Mouse (Mus musculus): ENCODE results near the gene Fam71b. TPM values are rescaled to one million over a fixed set of nuclear protein-coding genes. Genes with fewer than 3 reads are reported as not detected.

Fam71b gene
- not detected for polyA plus RNA-seq (2014; fragmentation: Illumina TruSeq; extraction: RNeasy Lipid Tissue Mini Kit (QIAGEN cat#74804); ENCODE audit: low replicate concordance)

DNA sequence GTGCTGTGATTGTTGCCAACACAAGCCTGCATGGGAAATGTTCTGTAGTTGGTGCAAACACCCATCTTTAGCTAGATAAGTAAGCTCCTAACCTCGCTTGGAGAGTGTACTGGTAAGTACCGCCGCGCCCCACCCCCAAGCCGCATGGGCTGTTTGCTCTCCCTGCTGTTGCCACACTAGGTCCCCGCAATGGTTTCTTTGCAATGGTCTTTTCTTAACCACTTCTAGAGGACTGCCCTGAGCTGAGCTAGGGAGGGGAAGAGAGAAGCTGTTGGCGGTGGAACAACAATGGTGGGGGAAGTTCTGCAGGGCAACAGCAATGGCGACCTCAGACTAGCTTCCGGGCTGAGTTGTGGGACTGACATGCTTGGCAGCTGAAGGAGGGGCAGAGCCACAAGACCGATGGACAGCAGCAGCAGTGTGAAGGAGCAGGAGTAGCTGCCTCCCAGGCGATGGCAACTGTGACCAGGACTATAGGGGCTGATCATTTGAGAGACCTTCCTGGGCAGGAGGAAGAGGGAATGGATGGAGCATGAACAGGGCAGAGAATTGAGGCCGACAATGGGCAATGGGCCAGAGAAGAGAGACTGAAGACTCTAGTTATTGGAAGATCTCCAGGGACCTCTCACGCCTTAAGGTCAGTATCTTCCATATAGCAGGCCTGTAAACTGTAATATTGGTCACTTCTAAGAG lies at the start of gene Fam71b:
TSS of gene Fam71b (plus strand) at position 393 of the 693 bp plus-strand sequence.

DNA sequence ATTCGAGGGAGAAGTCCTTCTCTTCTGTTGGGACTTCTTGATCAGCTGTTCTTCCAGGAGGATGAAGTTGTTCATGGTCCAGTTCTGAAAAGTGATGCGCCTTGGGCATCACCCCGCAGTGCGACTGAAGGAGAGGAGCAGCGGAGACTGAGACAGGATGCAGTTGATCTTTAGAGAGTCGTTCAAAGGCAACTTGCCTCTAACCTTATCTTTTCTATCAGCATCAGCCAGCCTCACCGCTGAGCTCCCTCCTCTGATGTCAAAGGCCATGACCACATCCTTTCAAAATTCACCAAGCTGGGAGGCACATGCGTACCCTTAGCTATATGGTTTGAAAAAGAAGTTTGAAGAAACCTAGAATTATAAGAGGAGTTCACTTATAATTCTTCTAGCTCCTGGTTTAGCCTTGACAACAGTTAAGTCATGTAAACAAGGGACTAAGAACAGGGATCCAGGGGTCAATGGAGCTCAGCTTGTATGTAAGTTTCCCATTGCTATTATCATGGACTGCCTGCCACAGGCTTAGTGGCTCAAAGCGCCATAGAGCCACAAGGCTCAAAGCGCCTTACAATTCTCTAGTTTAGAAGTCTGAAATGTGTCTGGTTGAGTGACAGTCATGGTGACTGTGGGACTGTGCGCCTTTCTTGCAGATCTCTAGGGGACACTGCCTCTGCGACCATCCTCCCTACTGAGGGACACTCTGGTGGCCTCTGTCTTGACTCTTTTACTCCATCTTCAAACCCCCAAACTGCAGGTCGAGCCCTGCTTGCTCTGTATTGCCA lies 6.8 kb upstream of the Fam71b start, which contains the start of gene Itk:
TSS of gene Itk (minus strand) at position 180 of the 782 bp plus-strand sequence.

DNA sequence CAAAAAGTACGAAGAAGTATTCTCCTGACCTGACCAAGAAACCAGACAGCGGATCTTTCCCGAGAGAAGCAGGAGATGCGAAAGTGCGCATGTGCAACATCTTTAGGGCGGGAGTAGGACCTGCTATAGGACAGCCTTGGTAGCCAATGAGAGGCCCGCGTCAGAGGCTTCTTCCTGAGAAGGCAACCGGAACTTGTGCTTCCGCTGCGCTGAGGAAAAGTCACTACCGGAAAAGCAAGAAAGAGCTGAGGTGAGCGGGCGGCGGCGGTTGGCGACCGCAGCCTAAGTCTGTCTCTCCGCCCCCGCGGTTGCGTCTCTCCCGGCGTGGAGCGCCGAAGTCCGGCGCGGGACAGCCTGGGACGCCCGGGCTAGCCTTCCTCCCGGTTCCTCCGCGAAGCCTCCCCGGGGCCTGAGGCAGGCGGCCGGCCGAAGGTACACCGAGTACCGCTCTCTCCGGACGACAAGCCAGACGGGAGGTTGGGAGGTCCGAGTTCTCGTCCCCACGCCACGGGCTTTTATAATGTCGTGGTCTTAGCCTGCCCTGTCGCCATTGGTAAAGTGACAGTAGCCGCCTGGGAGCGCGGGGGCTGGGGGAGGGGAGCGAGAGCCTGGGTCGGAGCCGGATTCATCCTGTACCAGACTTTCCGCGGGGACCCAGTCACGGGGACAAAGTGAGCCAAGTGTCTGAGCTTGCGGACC lies 40.5 kb downstream of the Fam71b start, which contains the start of gene Med7:
TSS of gene Med7 (plus strand) at position 166 of the 699 bp plus-strand sequence.

DNA sequence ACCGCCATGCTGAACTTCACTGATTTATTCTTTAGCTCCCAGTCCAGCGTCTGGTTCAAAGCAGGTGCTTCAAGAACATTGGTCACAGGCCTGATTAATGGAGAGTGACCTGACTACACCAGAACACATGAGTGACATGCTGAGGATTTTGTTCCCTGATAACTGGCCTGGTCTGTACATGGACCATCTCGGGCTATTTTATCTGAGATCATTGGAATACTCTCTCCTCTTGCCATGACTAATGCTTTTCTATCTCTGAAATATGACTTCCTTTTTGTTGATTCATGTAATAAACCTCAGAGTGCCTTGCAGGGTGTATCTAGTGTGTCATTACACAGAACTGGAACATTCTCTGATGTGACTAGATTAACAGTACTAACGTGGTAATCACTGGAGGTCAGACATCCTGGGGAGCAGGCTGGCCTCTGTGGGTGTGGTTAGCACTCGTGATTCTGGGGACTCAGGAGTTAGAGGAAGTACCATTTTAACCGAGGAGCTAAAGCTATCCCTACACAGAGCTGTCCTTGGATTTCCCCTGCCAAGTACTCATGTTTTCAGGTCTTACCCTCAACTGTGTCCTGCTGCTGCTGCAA lies 58.2 kb downstream of the Fam71b start, which contains the start of gene Havcr2:
TSS of gene Havcr2 (plus strand) at position 483 of the 593 bp plus-strand sequence.

Other genes with a start within 250 kb of the Fam71b start
- 0.19 TPM for gene Nipal4, start 230.1 kb upstream of the Fam71b start, polyA plus RNA-seq (2014; fragmentation: Illumina TruSeq; extraction: RNeasy Lipid Tissue Mini Kit (QIAGEN cat#74804); ENCODE audit: low replicate concordance)
- gene Fndc9, start 161.0 kb upstream of the Fam71b start, polyA plus RNA-seq (2014; fragmentation: Illumina TruSeq; extraction: RNeasy Lipid Tissue Mini Kit (QIAGEN cat#74804); ENCODE audit: low replicate concordance): not detected
- gene Cyfip2, start 83.7 kb upstream of the Fam71b start, polyA plus RNA-seq (2014; fragmentation: Illumina TruSeq; extraction: RNeasy Lipid Tissue Mini Kit (QIAGEN cat#74804); ENCODE audit: low replicate concordance): 3.7 TPM
- gene Itk, start 7.0 kb upstream of the Fam71b start, polyA plus RNA-seq (2014; fragmentation: Illumina TruSeq; extraction: RNeasy Lipid Tissue Mini Kit (QIAGEN cat#74804); ENCODE audit: low replicate concordance): 1.1 TPM
- 79.7 TPM for gene Med7, start 40.4 kb downstream of the Fam71b start, polyA plus RNA-seq (2014; fragmentation: Illumina TruSeq; extraction: RNeasy Lipid Tissue Mini Kit (QIAGEN cat#74804); ENCODE audit: low replicate concordance)
- gene Havcr2, start 58.4 kb downstream of the Fam71b start, polyA plus RNA-seq (2014; fragmentation: Illumina TruSeq; extraction: RNeasy Lipid Tissue Mini Kit (QIAGEN cat#74804); ENCODE audit: low replicate concordance): 4.3 TPM
- not detected for gene Gm12169, start 127.7 kb downstream of the Fam71b start, polyA plus RNA-seq (2014; fragmentation: Illumina TruSeq; extraction: RNeasy Lipid Tissue Mini Kit (QIAGEN cat#74804); ENCODE audit: low replicate concordance)
- gene BC053393, start 175.0 kb downstream of the Fam71b start, polyA plus RNA-seq (2014; fragmentation: Illumina TruSeq; extraction: RNeasy Lipid Tissue Mini Kit (QIAGEN cat#74804); ENCODE audit: low replicate concordance): not detected
- not detected for gene Dppa1, start 232.7 kb downstream of the Fam71b start, polyA plus RNA-seq (2014; fragmentation: Illumina TruSeq; extraction: RNeasy Lipid Tissue Mini Kit (QIAGEN cat#74804); ENCODE audit: low replicate concordance)

Data from small intestine, adult 10 weeks (tissue).